Mouse (Mus musculus): ENCODE measurements at regions not wholly inside any gene's neighbourhood (a gene's known extent, or its start where the extent isn't known, plus 50 kb on each side); places are given as distances from the start of the nearest gene placed in this dataset.

DNA sequence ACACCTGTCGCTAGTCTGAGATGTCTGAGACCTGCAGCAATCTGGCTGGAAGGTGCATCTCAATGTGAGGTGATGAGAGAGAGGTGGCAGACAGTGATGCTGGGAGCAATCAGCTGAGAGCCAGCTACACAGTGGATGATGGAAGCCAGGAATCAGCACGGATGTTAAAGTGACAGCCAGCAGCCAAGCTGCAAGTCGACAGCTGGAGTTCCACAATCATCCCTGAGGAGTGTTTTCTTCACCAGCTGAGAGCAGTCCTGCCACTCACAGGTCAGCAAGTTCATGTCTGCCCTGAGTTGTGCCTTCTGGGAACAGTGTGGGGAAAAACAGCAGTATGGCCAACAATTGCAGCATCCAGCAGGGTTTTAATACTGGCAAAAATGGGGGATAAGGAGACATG lies 422.3 kb downstream of the Glrx3 start:
- TF ChIP-seq CTCF (IDR thresholded peaks at IDR 0.05; ENCODE audit: borderline replicate concordance, extremely low read depth, insufficient read depth, insufficient read length) (no peak), POLR2A (IDR thresholded peaks at IDR 0.05; ENCODE audit: borderline replicate concordance, extremely low read depth, insufficient read depth, insufficient read length, poor library complexity, severe bottlenecking) (no peak)

Data from brain, embryonic 14.5 days (tissue).